Mouse (Mus musculus) cortical plate, adult 2 months (tissue): ENCODE results near the gene AA467197.

Experiments used
- CTCF ChIP-seq: fragments of 200-500 bp; IDR thresholded peaks from 2 replicates; pipeline ENCODE4 v1.5.1; 2011; ENCODE audit warnings: mild to moderate bottlenecking, control low read depth, low read length; ENCODE audit not compliant: insufficient read depth; ENCODE audit errors: extremely low read depth
- POLR2A ChIP-seq: fragments of 200-500 bp; IDR thresholded peaks from 2 replicates; pipeline ENCODE4 v1.6.1; 2011; ENCODE audit warnings: mild to moderate bottlenecking, low read length, control low read depth; ENCODE audit not compliant: insufficient read depth; ENCODE audit errors: extremely low read depth

DNA sequence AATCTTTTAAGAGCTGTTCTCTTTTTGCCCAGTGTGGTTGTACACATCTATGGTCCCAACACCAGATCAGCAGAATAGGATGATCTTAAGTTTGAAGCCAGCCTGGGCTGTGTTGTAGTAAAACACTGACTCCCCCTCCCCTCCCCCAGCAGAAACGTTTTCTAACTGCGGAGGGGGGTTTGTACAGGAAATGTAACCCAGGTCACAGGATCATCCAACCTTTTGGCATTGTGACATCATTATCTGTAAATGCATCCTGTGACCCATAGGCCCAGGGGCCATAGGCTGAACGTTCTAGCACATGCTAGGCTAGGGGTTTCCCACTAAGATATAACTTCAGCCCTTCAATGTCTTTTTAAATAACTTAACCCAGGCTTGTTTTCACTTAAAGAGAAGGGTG, at the start of gene AA467197:
- TF ChIP-seq CTCF (no peak), POLR2A (no peak)
